ENCODE assay signal across 8 mouse cellular contexts in genomic region chr15:82856652-82857378, GRCm38 (mm10).
DNase-seq lines count a peak whose midpoint lies in the region; ATAC-seq lines count a peak whose summit lies in the region.

No protein-coding gene starts in this region.

- no peaks in the 10 kb centered on the region for H3K27me3 ChIP-seq in midbrain, embryonic 15.5 days (replicated peaks)
- no peaks in the 10 kb centered on the region for H3K27me3 ChIP-seq in liver, embryonic 11.5 days (replicated peaks; ENCODE audit: control insufficient read depth, insufficient read depth, low read length)

- intact Hi-C loops in heart, postnatal 10 days (cut with DNase I) = no loop called here

- H3K27ac ChIP-seq in midbrain, embryonic 15.5 days = peak overlapping the region; percentile 83
- H3K27ac ChIP-seq in liver, embryonic 11.5 days (ENCODE audit: low read depth, low read length) = no peak overlapping the region

- H3K4me1 ChIP-seq in midbrain, embryonic 15.5 days = peaks cover 28% of the 10 kb centered on the region
- H3K4me1 ChIP-seq in liver, embryonic 11.5 days (replicated peaks; ENCODE audit: control insufficient read depth, insufficient read depth, low read length) = no peaks in the 10 kb centered on the region

- H3K4me2 ChIP-seq in midbrain, embryonic 15.5 days = no peak overlapping the region
- H3K4me2 ChIP-seq in liver, embryonic 11.5 days = no peak overlapping the region

- ATAC-seq in midbrain, embryonic 15.5 days (replicated peaks) = peak; percentile 80
- no peak for ATAC-seq in liver, embryonic 11.5 days (replicated peaks; ENCODE audit: low FRiP score)

- no peaks in the 10 kb centered on the region for H3K9me3 ChIP-seq in midbrain, embryonic 15.5 days
- no peaks in the 10 kb centered on the region for H3K9me3 ChIP-seq in liver, embryonic 11.5 days (ENCODE audit: control insufficient read depth, low read length)

- DNase-seq in kidney, adult 9 months = peak; percentile 11
- no peak for DNase-seq in kidney, adult 18-20 months
- DNase-seq in embryo, embryonic 11 days = peak; percentile 51
- DNase-seq in heart, postnatal 10 days = peak; percentile 37 to 47
- DNase-seq in lung, postnatal 14 days = no peak
- no peak for DNase-seq in liver
- no peak for DNase-seq in liver, embryonic 11.5 days (ENCODE audit: low spot score)

- WGBS in midbrain, embryonic 15.5 days = 12% methylated on average over 11 of the region's 11 CpGs
- 80% methylated on average over 11 of the region's 11 CpGs for WGBS in liver, embryonic 11.5 days

- H3K36me3 ChIP-seq in midbrain, embryonic 15.5 days (replicated peaks) = peaks cover 14% of the 10 kb centered on the region
- H3K36me3 ChIP-seq in liver, embryonic 11.5 days (ENCODE audit: control insufficient read depth, insufficient read depth, low read length) = peaks cover 33% of the 10 kb centered on the region

- no peak overlapping the region; the same call in 1 of the 2 replicates for H3K9ac ChIP-seq in midbrain, embryonic 15.5 days
- no peak overlapping the region for H3K9ac ChIP-seq in liver, embryonic 11.5 days (ENCODE audit: low read depth, low read length)

- no peak overlapping the region for H3K4me3 ChIP-seq in midbrain, embryonic 15.5 days
- no peak overlapping the region for H3K4me3 ChIP-seq in liver, embryonic 11.5 days (ENCODE audit: low read depth, low read length)

Comparison
In these comparisons a context has a peak if more than half of its experiments do, and no peak if none do; other contexts are left out.
1. DNase-seq: peak in kidney, adult 9 months (single experiment), embryo, embryonic 11 days (single experiment) and heart, postnatal 10 days (2 of 2); none in kidney, adult 18-20 months (single experiment), lung, postnatal 14 days (single experiment), liver (single experiment) and liver, embryonic 11.5 days (single experiment).